Mouse (Mus musculus) E14TG2a.4 (cell line): Measurements from ENCODE around the gene Pde6h.

Source experiments
- H3K27me3 ChIP-seq: 2 replicates; pipeline ENCODE4 v1.6.1; 2014; ENCODE audit warnings: low read length, control low read depth; ENCODE audit not compliant: insufficient read depth
- H3K36me3 ChIP-seq: 2 replicates; pipeline ENCODE4 v1.6.1; 2014; ENCODE audit warnings: low read length, control low read depth; ENCODE audit not compliant: insufficient read depth
- H3K4me1 ChIP-seq: replicated peaks from 2 replicates; pipeline ENCODE4 v1.6.1; 2014; ENCODE audit warnings: low read depth, low read length, control low read depth
- H3K4me3 ChIP-seq: replicated peaks from 2 replicates; pipeline ENCODE4 v1.5.1; 2014; ENCODE audit warnings: mild to moderate bottlenecking, low read length
- H3K9me3 ChIP-seq: 2 replicates; pipeline ENCODE4 v1.6.1; 2014; ENCODE audit warnings: low read length, control low read depth
- CTCF ChIP-seq: conservative IDR thresholded peaks from 2 replicates; pipeline ENCODE4 v1.5.1; 2014; ENCODE audit warnings: low read length
- NANOG ChIP-seq: IDR thresholded peaks from 2 replicates; pipeline ENCODE4 v1.6.1; 2014; ENCODE audit warnings: borderline replicate concordance, low read length, mixed read lengths
- POU5F1 ChIP-seq: IDR thresholded peaks from 2 replicates; pipeline ENCODE4 v1.6.1; 2014; ENCODE audit warnings: low read length, borderline replicate concordance

Pde6h gene

DNA sequence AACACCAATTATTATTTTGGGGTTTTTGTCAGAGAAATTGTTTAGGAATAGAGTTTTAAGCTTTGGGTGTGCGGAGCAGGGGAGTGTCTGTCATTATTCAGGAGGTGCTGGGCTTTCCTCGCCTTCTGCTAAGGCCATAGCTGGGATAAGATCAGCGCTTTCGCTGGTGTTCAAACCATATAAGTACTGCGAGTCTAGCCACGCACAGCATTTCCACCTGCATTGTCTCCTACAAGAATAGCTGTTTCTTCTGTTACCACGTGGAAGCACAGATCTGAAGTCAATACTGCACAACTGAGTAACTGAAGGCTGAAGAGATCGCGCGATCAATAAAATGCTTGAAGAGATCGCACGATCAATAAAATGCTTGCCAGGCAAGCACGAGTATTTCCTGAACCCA, 7.6 kb downstream of the Pde6h start:
- no peaks in the 10 kb centered on the region for H3K9me3 ChIP-seq
- no peaks in the 10 kb centered on the region for H3K36me3 ChIP-seq
- no peaks in the 10 kb centered on the region for H3K27me3 ChIP-seq
- peaks cover 11% of the 10 kb centered on the region for H3K4me1 ChIP-seq
- H3K4me3 ChIP-seq = no peak overlapping the region
- TF ChIP-seq POU5F1 (no peak), CTCF (no peak), NANOG (no peak)

GRCm38 (mm10) chr6:136934068-136934467, 10.4 kb downstream of the Pde6h start:
- Histone ChIP-seq H3K27me3 (no peaks in the 10 kb centered on the region), H3K4me3 (no peak overlapping the region), H3K36me3 (no peaks in the 10 kb centered on the region), H3K9me3 (no peaks in the 10 kb centered on the region), H3K4me1 (peaks cover 15% of the 10 kb centered on the region)
- TF ChIP-seq POU5F1 (no peak), CTCF (no peak), NANOG (no peak)

- peaks cover 16% of the 10 kb centered on the region for H3K4me1 ChIP-seq
- no peak overlapping the region for H3K4me3 ChIP-seq
- 0 out of 2 replicates have a peak, but pooled peaks cover 1% of the 10 kb centered on the region for H3K27me3 ChIP-seq
- no peak for TF ChIP-seq NANOG
- no peaks in the 10 kb centered on the region for H3K9me3 ChIP-seq
- no peaks in the 10 kb centered on the region for H3K36me3 ChIP-seq
Measured at GRCm38 (mm10) chr6:136935233-136935632, 11.6 kb downstream of the Pde6h start.

DNA sequence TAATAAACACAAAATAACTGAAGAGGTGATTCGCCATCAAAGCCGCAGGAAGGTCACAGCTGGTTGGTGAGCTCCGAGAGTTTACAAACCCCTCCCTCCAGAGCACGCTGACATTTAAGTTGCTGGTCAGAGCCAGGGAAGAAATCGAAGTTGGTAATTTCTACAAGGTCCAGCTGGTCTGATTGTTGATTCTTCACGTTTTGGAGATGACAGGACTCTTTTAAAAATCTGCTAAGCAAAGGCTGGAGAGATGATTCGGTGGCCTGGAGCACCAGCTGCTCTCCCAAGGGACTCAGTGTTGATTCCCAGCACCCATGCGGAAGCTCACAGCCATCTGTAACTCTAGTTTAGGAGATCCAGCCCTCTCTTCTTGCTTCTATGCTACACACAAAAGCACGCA, 12.7 kb downstream of the Pde6h start:
- H3K4me1 ChIP-seq = peaks cover 17% of the 10 kb centered on the region
- H3K36me3 ChIP-seq = no peaks in the 10 kb centered on the region
- no peak overlapping the region for H3K4me3 ChIP-seq
- H3K27me3 ChIP-seq = 0 out of 2 replicates have a peak, but pooled peaks cover 7% of the 10 kb centered on the region
- H3K9me3 ChIP-seq = no peaks in the 10 kb centered on the region
- TF ChIP-seq NANOG = no peak
- TF ChIP-seq CTCF = no peak

- Histone ChIP-seq H3K4me3 (no peak overlapping the region), H3K9me3 (no peaks in the 10 kb centered on the region), H3K36me3 (no peaks in the 10 kb centered on the region), H3K4me1 (peaks cover 22% of the 10 kb centered on the region), H3K27me3 (0 out of 2 replicates have a peak, but pooled peaks cover 7% of the 10 kb centered on the region)
- TF ChIP-seq NANOG (no peak), POU5F1 (no peak), CTCF (no peak)
Measured at GRCm38 (mm10) chr6:136937117-136937516, 13.5 kb downstream of the Pde6h start.

GRCm38 (mm10) chr6:136938331-136939126, 14.9 kb downstream of the Pde6h start:
- H3K4me3 ChIP-seq = no peak overlapping the region
- H3K4me1 ChIP-seq = peaks cover 27% of the 10 kb centered on the region
- TF ChIP-seq NANOG (no peak), POU5F1 (no peak)
- no peaks in the 10 kb centered on the region for H3K36me3 ChIP-seq
- no peaks in the 10 kb centered on the region for H3K9me3 ChIP-seq
- 0 out of 2 replicates have a peak, but pooled peaks cover 7% of the 10 kb centered on the region for H3K27me3 ChIP-seq

DNA sequence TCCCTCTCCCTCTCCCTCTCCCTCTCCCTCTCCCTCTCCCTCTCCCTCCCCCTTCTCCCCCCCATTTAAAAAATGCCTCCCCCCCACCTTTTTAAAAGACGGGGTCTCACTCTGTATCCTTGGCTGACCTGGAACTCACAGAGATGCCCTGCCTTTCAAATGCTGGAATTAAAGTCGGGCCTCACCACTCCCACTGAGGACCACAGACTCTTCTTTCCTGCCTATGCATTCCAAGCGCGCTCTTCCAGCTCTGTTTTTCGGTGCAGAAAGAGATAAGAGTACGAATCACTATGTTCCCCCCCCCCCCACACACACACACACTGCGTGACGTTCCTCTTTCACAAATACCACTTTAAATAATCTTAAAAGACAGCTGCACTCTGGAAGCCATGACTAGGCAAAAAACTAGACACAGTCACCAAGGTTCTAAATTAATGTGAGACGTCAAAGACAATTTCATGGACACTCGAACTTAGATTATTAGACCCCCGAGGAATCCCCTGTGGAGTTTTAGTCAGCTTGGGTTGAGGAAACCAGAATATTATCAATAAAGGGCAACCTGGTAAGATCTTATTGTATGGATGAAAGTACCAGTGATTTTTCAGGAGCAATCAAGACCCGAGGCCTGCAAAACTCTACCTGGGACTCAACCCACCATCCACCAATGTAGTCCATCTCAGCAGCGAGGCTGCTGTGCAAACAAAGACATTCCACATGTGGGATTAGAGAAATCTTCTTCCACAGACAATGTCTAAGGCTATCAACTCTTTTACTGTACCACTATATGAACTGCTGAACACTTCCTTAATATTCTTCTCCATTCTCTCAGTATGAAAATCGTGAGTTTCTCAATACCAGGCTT, 15.9 kb downstream of the Pde6h start:
- no peak for TF ChIP-seq NANOG
- no peak for TF ChIP-seq POU5F1
- no peak for TF ChIP-seq CTCF
- Histone ChIP-seq H3K4me3 (no peak overlapping the region), H3K9me3 (no peaks in the 10 kb centered on the region), H3K4me1 (peaks cover 27% of the 10 kb centered on the region), H3K27me3 (0 out of 2 replicates have a peak, but pooled peaks cover 7% of the 10 kb centered on the region), H3K36me3 (no peaks in the 10 kb centered on the region)

DNA sequence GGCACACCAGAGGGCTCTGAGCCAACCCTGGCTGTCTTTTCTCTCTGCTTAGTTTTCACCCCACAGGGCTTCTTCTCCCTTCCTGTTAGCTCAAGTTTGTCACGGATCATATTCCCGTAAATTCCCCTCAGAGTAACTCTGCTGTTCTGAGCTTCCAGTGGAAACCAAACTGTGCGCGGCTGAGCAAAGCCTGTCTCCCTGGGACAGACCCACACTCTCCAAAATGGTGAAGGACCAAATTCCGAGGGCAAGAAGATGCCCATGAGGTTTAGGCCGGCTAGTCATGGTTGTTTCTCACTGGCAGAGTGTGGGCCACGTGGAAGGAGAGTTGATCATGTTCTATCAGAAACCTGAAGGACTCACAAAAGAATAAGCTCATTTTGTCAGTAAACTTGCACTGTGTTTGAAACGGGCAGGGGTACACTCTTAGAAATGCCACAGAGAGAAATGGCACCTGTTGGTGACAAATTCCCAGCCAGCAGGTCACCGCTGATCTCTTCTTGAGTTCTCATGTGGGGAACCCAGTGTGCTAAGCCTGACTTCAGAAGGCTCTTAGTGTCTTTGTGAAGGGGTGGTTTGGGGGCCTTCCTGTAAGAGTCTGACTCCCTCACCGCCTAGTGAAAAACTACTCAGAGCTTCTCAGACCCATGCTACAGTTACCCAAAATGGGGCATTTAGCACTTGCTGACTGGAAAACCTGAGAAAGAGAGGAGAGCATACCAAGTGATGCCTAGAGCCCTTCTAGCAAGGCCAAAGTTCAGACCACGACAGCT, 16.7 kb downstream of the Pde6h start:
- Histone ChIP-seq H3K4me3 (no peak overlapping the region), H3K36me3 (no peaks in the 10 kb centered on the region), H3K27me3 (0 out of 2 replicates have a peak, but pooled peaks cover 7% of the 10 kb centered on the region), H3K9me3 (no peaks in the 10 kb centered on the region), H3K4me1 (peaks cover 27% of the 10 kb centered on the region)
- TF ChIP-seq CTCF (no peak), POU5F1 (no peak), NANOG (no peak)
